Mouse (Mus musculus) urinary bladder, adult 2 months (tissue): ENCODE measurements around the gene Szt2. TPM values are rescaled to one million over a fixed set of nuclear protein-coding genes. Genes with fewer than 3 reads are reported as not detected.
A peak's percentile ranks its signal among the peaks of the same experiment; 100 is the strongest.

ENCODE experiments used
- DNase-seq: peaks from one replicate; pipeline ENCODE4 v3.0.0; 2022; ENCODE audit warnings: low spot score
- polyA plus RNA-seq: library from polyadenylated mRNA; depleted of rRNA; stranded (reverse); fragments of >200 nt; gene quantifications from 2 replicates; pipeline ENCODE4 v1.2.3, GENCODE M21; 2012; rRNA removed

Gene Szt2
- 13.4 and 20.7 TPM in 2 replicates for polyA plus RNA-seq

DNA sequence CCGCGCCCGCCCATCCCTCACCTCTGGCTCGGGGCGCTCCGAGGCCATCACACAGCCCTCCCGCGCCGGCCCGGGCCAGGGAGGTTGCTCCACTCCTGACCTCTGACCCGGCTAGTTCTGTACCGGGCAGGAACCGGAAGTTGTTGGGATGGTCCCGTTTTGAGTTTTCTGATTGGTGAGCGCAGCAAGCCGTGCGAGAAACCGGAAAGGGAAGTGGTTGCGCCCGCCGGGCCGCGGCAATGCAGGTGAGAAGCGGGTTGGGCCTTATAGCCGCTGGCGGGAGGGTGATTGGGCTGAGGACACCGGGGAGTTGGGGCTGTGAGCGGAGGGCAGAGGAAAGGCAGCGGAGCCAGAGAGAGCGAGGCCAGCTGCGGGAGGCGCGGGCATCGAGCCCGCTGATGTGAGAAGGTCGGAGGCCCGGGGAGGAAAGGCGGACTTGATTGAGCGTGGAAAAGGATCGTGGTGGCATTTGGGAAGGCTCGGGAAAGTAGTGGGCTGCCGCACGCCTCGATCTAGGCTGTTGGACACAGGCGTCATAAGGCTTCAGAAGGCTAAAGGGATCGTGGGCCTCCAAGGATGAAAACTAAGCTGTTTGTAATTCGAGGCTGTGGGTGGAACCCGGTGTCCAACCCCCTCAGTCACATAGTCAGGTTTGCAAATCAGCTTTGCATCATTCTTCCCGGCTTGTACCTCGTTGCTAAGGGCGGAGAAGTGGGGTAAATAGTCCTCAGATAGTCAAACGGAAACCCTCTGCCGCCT, at the start of gene Szt2, which contains the start of gene Med8:
TSS of gene Szt2 (minus strand) at position 132 of the 759 bp plus-strand sequence.
TSS of gene Med8 (plus strand) at position 196 of the 759 bp plus-strand sequence.
- peak; percentile 83 for DNase-seq

DNA sequence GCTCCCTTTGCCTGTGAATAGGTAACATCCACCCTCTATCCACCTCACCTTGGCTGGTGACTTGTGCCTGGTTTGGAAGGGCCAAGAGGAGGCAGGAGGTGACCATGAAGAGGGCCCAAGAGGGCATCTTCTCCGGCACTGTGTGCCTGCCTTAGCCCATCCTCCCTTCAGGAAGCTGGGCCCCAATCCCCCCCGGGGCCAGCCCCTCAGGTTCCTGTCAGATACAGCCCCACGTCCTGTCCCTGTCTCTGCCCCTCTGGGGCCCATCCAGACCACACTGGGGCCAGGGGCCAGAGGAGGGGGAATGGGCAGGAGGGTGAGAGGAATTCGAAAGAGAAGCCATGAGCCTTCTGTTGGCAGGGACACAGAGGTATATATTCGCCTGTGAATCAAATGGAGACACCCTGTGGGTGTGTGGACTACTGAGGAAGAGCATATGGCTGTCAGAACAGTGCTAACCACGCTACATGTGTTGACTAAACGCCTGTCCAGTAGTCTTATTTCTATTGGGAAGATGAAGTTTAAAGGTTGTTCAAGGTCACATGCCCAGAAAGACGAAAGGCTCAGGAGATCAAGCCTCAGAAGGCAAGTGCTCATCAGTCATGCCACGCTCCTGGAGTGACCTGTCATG, 48.4 kb upstream of the Szt2 start, which contains the start of gene Mpl:
TSS of gene Mpl (minus strand) at position 169 of the 631 bp plus-strand sequence.
- DNase-seq = no peak

- no peak for DNase-seq
Measured at GRCm38 (mm10) chr4:118446415-118447153, 37.5 kb upstream of the Szt2 start.

DNA sequence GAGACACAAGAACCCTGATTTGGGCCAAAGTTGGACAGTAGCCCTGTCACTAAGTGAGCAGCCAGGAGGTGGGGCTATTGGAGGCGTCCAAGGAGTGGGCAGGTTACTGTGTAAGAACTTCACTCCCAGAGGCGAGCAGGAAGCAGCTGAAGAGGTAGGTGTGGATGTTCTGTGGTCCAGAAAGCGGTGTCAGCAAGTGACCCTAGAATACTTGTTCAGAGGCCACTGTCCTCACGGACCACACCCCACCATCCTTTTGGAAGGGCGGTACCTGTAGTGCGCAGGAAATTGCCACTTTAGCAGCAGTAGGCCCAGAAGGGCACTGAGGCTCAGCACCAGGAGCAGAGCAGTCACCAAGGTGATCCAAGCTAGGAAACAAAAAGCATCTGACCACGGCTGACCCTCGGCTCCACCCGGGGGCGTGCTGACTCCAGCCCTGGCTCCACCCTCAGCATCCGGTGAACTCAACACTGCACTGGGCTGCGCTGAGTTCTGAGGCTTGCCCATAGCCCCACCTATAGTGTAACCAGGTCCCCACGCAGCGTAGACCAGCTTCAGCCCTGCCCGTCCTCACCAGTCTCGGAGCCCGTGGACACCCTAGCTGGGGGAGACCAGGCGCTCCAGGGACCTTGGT, 36.8 kb upstream of the Szt2 start:
- DNase-seq = peak; percentile 33

GRCm38 (mm10) chr4:118445088-118445487, 36.0 kb upstream of the Szt2 start:
- DNase-seq = no peak

GRCm38 (mm10) chr4:118437829-118438253, 28.8 kb upstream of the Szt2 start:
- no peak for DNase-seq

GRCm38 (mm10) chr4:118436820-118437603, 27.9 kb upstream of the Szt2 start, which contains the start of gene Cdc20:
Gene Cdc20 (minus strand): TSS chr4:118437352.
- DNase-seq = peak; percentile 71

- no peak for DNase-seq
Measured at GRCm38 (mm10) chr4:118432332-118432731, 23.3 kb upstream of the Szt2 start.

- peak; percentile 51 for DNase-seq
Measured at GRCm38 (mm10) chr4:118429215-118429895, 20.3 kb upstream of the Szt2 start.

DNA sequence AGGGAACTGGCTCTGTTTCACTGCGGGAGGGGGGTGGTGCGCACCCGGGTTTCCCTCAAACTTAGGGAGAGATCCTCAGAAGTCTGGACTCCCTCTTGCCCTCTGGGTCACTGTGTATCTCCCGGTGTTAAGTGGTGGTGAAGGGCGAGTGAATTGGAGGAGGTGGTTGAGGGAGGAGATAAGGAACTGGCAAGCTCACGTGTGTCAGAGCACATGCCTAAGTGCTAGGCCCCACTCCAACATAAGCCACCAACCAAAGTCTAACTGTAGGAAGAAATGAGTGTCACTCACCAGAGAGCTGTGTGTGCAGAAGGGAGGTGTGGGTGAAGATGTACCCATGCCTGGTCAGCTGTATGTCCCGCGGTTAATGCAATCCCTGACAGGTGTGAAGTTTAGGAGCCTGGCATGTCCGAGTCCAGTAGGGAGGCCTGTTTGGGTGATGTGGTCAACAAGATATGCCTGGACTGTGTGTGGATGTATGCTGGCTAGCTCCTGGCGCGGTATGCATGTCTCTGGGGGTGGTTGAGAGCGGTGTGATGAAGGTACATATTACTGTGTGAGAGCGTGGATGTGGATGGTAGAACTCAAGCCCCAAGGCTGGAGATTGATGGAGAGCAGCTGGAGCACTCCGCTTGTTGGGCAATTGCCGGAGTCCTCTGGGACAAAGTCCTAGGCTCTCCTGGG, 19.6 kb upstream of the Szt2 start:
- DNase-seq = no peak

GRCm38 (mm10) chr4:118427768-118428451, 18.8 kb upstream of the Szt2 start, which contains the start of gene Elovl1:
Gene Elovl1 (plus strand): TSS chr4:118428093.
- DNase-seq = peak; percentile 84

DNA sequence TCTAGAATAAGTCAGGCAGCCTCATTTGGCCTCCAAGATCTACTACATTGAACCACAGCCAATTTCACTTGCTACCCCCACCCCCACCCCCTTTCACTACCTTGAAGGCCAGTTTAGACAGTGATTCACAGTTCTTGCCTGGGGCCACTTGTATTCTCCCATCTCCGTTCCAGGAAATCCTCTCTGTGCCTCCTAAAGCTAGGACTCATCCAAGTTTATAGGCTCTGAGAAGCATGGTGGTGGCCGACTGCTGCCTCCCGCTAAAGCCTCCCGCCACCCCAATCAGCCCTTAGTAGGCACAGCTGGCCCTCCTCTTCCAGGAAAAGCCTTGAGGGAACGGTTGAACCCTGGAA, 18.3 kb upstream of the Szt2 start:
- no peak for DNase-seq

DNA sequence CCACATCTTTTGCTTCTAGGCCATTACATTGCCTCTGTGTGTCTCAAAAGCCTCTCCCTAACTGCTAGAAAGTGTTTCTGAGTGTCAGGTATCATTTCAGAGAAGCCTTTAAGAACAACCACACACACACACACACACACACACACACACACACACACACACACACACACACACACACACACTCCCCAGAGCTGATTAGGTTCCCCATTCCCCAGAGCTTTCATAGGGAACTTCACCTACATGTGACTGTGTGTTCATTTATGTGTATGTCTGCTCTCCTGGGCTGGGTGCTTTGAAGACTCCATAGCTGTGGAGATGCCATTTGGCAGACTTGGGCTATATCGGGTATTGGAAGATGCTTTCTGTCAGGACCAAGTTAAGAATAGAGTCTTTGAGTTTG, 16.3 kb upstream of the Szt2 start:
- DNase-seq = no peak

DNA sequence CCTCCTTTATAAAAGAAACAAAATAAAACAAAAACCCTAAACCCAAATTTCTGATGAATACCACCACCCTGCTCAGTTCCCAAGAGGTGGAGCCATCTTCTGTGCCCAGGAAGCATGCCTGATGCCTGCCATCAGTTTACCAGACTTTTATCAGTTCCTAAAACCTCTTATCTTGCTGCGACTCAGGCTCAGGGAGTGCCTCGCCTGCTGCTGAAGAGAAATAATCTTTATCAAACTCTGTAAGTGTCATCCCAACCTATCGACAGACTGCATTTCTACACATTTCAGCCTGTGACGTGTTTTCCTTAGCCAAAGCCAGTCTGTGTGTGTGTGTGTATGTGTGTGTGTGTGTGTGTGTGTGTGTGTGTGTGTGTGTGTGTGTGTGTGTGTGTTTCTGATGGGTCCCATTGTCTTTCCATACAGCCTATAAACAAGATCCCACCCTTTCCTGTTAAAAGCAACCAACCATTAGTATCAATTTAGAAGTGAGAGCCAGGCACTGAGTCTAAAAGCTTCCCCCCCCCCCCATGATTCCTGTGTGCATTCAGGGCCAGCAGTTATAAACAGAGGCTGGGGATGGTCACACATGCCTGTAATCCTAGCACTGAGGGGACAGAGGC, 15.6 kb upstream of the Szt2 start:
- DNase-seq = no peak

GRCm38 (mm10) chr4:118421384-118421783, 12.3 kb upstream of the Szt2 start:
- DNase-seq = no peak

DNA sequence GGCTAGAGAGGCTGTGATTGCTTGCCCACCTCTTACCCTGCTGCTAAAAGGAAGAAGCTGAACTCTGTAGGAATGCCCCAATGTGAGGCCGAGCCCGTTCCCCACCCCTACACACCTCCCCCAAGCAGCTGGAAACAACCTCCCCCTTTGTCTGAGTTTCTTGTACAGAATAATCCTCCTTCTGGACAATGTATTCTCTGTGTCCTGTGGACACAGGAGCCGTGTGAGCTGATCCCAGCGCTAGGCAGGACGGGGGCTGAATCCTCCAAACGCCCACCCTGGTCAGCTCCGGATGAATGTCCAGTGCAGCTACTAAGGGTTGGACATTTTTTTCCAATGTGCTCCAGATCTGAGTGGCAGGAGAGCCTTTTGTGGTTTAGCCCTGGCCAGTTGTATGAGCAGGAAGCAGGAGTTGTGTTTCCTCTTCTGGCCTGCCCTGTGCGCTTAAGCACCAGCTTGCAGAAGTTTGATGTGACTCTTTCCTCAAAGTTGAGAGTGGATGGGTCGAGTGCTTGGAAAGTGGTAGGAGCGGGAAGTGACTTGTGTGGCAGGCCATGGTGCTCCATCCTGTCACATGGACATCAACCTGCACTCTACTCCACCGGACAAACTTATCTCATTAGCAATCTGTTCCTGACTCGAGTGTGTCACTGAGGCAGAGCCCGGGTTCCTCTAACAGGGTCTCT, 8.2 kb upstream of the Szt2 start:
- DNase-seq = no peak

DNA sequence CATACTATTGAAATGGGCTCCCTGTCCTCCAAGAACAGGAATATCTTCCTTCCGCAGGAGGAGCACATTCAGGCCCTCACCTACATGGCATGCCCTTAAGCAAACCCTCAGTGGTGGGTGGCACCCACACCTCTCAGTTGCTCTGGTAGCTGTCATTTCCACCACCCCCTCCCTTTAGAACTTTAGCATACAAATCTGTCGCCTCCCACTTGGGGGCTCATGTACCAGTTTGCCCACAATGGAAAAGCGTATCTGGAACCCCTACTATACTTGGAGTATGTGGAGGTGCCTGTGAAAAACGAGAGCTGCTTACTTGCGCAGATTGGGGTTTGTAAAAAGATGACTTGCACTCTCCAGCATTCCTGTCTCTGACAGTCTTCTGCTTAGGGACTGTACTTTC, 7.3 kb upstream of the Szt2 start:
- DNase-seq = no peak

DNA sequence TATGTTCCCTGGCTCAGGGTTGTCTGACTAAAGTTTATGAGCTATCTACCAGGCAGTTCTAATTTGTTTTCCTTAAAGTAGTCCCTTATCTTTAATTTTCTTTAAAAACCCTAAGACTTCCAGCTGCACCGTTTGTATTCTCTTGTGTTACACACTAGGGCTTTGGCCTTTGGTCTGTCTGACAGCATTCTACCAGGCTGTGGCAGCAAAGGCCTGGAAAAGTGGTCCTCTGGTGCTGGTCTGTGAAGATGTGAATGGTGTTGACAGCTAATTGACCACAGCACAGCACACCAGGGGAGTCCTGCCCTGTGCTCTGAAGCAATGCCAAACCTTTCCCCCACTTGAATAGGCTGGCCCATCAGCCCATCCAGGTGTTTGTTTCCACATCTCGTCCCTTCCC, 6.7 kb upstream of the Szt2 start:
- DNase-seq = no peak
